Mouse (Mus musculus) liver, adult 2 months (tissue): ENCODE data around the gene Ano6. TPM values are rescaled to one million over a fixed set of nuclear protein-coding genes. Genes with fewer than 3 reads are reported as not detected.

Experiments used
- DNase-seq: peaks from one replicate; pipeline ENCODE4 v3.0.0-alpha.2; 2011; ENCODE audit warnings: low read depth, low spot score; ENCODE audit errors: extremely low read depth
- H3K27ac ChIP-seq: fragments of 200-500 bp; replicated peaks from 2 replicates; pipeline ENCODE4 v1.5.1; 2012; ENCODE audit warnings: low read depth, mild to moderate bottlenecking, control low read depth, inconsistent platforms, low read length; ENCODE audit not compliant: insufficient read depth
- H3K27me3 ChIP-seq: fragments of 200-500 bp; 2 replicates; pipeline ENCODE4 v1.6.1; 2012; ENCODE audit warnings: mild to moderate bottlenecking, moderate library complexity, low read length, inconsistent platforms; ENCODE audit not compliant: control insufficient read depth, insufficient read depth
- H3K36me3 ChIP-seq: fragments of 200-500 bp; 2 replicates; pipeline ENCODE4 v1.6.1; 2012; ENCODE audit warnings: low read length, inconsistent platforms; ENCODE audit not compliant: control insufficient read depth, insufficient read depth
- H3K4me1 ChIP-seq: fragments of 200-500 bp; 2 replicates; pipeline ENCODE4 v1.6.1; 2011; ENCODE audit warnings: low read length; ENCODE audit not compliant: control insufficient read depth, insufficient read depth
- H3K4me3 ChIP-seq: fragments of 200-500 bp; 2 replicates; pipeline ENCODE4 v1.5.1; 2011; ENCODE audit warnings: low read depth, mild to moderate bottlenecking, control low read depth, low read length, moderate library complexity; ENCODE audit not compliant: insufficient read depth
- H3K79me2 ChIP-seq: fragments of 200-500 bp; 2 replicates; pipeline ENCODE4 v1.6.1; 2012; ENCODE audit warnings: inconsistent platforms, mild to moderate bottlenecking, low read length, moderate library complexity; ENCODE audit not compliant: control insufficient read depth, insufficient read depth
- H3K9ac ChIP-seq: fragments of 200-500 bp; 2 replicates; pipeline ENCODE4 v1.6.1; 2012; ENCODE audit warnings: low read depth, mild to moderate bottlenecking, control low read depth, inconsistent platforms, low read length
- CTCF ChIP-seq: fragments of 200-500 bp; IDR thresholded peaks from 2 replicates; pipeline ENCODE4 v1.5.1; 2011; ENCODE audit warnings: low read depth, low read length, control low read depth
- POLR2A ChIP-seq: fragments of 200-500 bp; IDR thresholded peaks from 2 replicates; pipeline ENCODE4 v1.6.1; 2011; ENCODE audit warnings: low read length, control low read depth; ENCODE audit not compliant: insufficient read depth; ENCODE audit errors: extremely low read depth
- WGBS: fragments of 180-500 bp; shearing (Covaris S2); methylation state at CpG from one replicate; pipeline ENCODE4 v1.1.7; 2018; 5-methylcytosine and 5-hydroxymethylcytosine counted together
- polyA plus RNA-seq: library from polyadenylated mRNA; depleted of rRNA; stranded (reverse); fragments of >200 nt; gene quantifications from 2 replicates; pipeline ENCODE4 v1.2.3, GENCODE M21; 2012
- total RNA-seq: library from RNA; depleted of rRNA; stranded (reverse); fragments of >200 nt; gene quantifications from 2 replicates; pipeline ENCODE4 v1.2.3, GENCODE M21; 2014

Ano6 gene
- total and polyA plus RNA-seq, 2 experiments = 3.3 to 4.1 TPM

DNA sequence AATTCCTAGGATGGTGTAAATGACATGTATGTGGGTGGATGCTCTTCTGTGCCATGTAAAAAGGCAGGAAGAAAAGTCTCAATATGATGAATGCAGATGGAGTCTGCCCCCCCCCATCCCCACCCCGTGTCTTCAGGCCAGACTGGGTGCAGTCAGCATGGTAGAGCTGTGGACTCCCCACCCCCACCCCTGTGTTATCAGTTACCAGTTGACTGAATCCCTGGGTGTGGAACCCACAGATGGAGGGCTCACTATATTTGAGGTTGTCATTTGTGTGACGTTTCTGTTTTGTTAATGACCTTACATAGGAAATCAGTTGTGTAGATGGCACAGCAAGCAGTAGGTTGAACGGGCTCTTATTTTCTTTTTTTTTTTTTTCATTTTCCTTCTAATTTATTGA, 126.7 kb downstream of the Ano6 start:
- WGBS = over 99% methylated on average over 3 of the region's 3 CpGs
- Histone ChIP-seq H3K27me3 (no peaks in the 10 kb centered on the region), H3K27ac (no peak overlapping the region), H3K79me2 (no peaks in the 10 kb centered on the region), H3K4me1 (no peaks in the 10 kb centered on the region), H3K36me3 (peaks cover 3% of the 10 kb centered on the region; the same call in 1 of the 2 replicates), H3K9ac (no peak overlapping the region), H3K4me3 (no peak overlapping the region)
- DNase-seq = no peak
- TF ChIP-seq CTCF (no peak), POLR2A (no peak)

DNA sequence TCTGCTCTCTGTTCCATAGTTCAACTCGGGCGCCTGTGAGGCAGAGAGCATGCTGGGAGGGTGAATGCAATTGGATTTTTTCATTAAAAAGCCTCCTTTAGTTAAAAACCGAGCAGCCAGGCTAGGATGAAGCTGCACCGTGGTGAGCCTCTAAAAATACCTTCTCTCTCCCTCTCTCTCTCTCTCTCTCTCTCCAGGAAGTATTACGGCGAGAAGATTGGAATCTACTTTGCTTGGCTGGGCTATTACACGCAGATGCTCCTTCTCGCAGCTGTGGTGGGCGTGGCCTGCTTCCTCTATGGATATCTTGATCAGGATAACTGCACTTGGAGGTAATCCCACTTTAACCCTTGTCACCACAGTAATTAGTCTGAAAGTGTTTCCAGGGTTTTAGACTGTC, 129.4 kb downstream of the Ano6 start:
- H3K79me2 ChIP-seq = no peaks in the 10 kb centered on the region
- WGBS = 88% methylated on average over 9 of the region's 9 CpGs

DNA sequence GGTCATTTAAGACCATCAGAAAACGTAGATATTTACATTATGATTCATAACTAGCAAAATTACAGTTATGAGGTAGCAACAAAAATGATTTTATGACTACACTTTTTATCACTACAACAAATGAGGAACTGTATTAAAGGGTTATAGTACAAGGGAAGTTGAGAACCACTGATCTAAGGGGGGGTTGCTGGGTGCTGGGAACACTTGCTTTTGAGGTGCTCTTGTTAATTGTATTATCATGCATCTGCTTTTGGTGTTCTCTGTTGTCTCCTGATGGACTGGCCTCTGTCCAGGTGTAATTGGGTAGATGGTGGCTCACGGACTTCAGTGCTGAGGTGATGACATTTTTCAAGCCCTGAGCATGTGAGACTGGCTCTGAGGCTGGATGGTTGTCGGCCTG, 130.4 kb downstream of the Ano6 start:
- no peaks in the 10 kb centered on the region for H3K4me1 ChIP-seq
- H3K36me3 ChIP-seq = no peaks in the 10 kb centered on the region; the same call in 1 of the 2 replicates
- no peak overlapping the region for H3K27ac ChIP-seq
- TF ChIP-seq CTCF (no peak), POLR2A (no peak)
- H3K9ac ChIP-seq = no peak overlapping the region
- no peaks in the 10 kb centered on the region for H3K79me2 ChIP-seq
- no peaks in the 10 kb centered on the region for H3K27me3 ChIP-seq
- H3K4me3 ChIP-seq = no peak overlapping the region
- WGBS = 90% methylated on average over 3 of the region's 3 CpGs
- DNase-seq = no peak

More for the DNA sequence above, 129.4 kb downstream of the Ano6 start:
- Histone ChIP-seq H3K4me1 (no peaks in the 10 kb centered on the region), H3K36me3 (no peaks in the 10 kb centered on the region; the same call in 1 of the 2 replicates), H3K9ac (no peak overlapping the region), H3K27me3 (no peaks in the 10 kb centered on the region), H3K4me3 (no peak overlapping the region), H3K27ac (no peak overlapping the region)
- DNase-seq = no peak
- no peak for TF ChIP-seq CTCF
- TF ChIP-seq POLR2A = no peak

DNA sequence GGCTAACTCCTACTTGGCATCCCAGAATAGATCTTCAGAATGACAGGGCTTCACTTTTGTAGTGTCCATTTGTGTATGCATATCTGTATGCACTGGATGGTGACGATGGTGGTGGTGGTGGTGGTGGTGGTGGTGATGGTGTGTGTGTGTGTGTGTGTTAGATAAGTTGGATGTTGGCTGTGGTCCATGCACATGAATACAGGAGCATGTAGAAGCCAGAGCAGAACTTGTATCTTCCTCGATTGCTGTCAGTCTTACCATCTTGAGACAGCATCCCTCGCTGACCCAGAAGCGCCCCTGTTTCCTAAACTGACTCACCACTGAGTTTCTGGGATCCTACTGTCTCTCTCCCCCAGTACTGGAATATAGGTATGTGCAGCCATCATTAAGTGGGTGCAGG, 131.0 kb downstream of the Ano6 start:
- 92% methylated on average over 4 of the region's 4 CpGs for WGBS
- no peak for DNase-seq
- Histone ChIP-seq H3K9ac (no peak overlapping the region), H3K36me3 (no peaks in the 10 kb centered on the region; the same call in 1 of the 2 replicates), H3K4me3 (no peak overlapping the region), H3K4me1 (no peaks in the 10 kb centered on the region), H3K27me3 (no peaks in the 10 kb centered on the region), H3K79me2 (no peaks in the 10 kb centered on the region), H3K27ac (no peak overlapping the region)
- TF ChIP-seq POLR2A (no peak), CTCF (no peak)

DNA sequence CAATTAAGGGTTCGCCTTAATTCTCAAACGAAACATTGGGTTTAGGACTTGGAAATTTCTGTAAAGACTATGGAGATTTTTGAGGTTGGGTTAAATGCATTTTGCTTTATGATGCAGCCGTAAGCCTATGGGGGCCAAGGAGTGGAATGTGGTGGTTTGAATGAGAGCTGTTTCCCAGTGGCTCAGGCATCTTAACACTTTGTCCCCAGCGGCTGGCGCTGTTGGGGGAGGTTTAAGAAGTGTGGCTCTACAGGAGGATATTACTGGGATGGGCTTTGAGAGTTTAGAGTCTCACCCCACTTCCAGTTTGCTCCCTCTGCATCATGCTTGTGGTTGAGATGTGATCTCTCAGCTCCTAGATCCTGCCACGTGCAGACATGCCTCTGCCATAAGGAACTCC, 131.9 kb downstream of the Ano6 start:
- H3K9ac ChIP-seq = no peak overlapping the region
- 97% methylated on average over 6 of the region's 6 CpGs for WGBS

DNA sequence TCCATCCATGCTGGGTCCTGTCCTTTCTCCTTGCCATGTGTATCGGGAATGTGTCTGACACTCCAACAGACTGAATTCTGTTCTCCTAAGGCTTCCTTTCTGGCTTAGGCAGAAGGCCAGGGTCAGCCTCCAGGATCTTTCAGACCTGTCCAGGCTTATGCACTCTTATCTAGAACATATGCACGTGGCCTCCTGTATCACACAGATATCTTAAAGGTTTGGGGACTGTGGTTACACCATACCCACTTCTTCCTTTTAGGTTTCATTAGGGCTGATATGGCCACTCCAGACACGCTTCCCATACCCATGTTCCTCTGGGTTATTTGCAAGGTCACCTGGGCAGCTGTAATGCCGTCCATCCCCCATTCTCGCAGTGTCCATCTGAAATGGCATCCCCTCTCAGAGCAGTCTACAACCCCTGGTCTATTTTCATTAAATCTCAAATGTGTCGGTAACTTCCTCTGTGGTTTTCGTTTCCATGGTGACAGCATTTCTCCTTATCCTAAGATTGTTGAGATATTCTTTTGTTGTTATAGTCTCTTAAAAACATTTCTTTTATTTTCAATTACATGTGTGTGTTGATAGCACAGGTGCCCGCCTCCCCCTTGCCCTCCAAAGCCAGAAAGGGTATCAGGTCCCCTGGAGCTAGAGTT, 134.8 kb downstream of the Ano6 start:
- peaks cover 2% of the 10 kb centered on the region; the same call in 1 of the 2 replicates for H3K36me3 ChIP-seq
- no peak for DNase-seq
- WGBS = 90% methylated on average over 8 of the region's 8 CpGs

More for the DNA sequence above, 131.9 kb downstream of the Ano6 start:
- no peak overlapping the region for H3K4me3 ChIP-seq
- no peaks in the 10 kb centered on the region for H3K79me2 ChIP-seq
- no peaks in the 10 kb centered on the region for H3K4me1 ChIP-seq
- H3K36me3 ChIP-seq = no peaks in the 10 kb centered on the region; the same call in 1 of the 2 replicates
- DNase-seq = no peak
- no peaks in the 10 kb centered on the region for H3K27me3 ChIP-seq
- no peak for TF ChIP-seq POLR2A
- no peak for TF ChIP-seq CTCF
- H3K27ac ChIP-seq = no peak overlapping the region

More for the DNA sequence above, 134.8 kb downstream of the Ano6 start:
- TF ChIP-seq CTCF (no peak), POLR2A (no peak)
- Histone ChIP-seq H3K27ac (no peak overlapping the region), H3K4me1 (no peaks in the 10 kb centered on the region), H3K9ac (no peak overlapping the region), H3K4me3 (no peak overlapping the region), H3K79me2 (no peaks in the 10 kb centered on the region), H3K27me3 (no peaks in the 10 kb centered on the region)
